Mouse (Mus musculus): ENCODE data around the gene Nelfb.

DNA sequence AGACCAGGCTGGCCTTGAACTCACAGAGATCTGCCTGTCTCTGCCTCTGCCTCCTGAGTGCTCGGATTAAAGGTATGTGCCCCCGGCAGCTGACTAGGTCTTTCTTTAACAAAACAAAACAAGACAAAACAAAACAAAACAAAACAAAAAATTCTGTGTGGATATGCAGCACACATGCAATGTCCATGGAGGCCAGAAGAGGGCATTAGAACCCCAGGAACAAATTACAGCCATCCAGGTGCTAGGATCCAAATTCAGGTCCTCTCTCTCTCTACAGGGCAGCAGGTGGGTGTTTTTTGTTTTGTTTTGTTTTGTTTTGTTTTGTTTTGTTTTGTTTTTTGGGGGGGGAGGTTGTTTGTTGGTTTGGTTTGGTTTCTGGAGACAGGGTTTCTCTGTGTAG, 47.6 kb upstream of the Nelfb start:
- TF ChIP-seq GATA1 (IDR thresholded peaks at IDR 0.05; ENCODE audit: borderline replicate concordance, low read length) (no peak), FLI1 (IDR thresholded peaks at IDR 0.05; ENCODE audit: low read length) (no peak)
